Mouse (Mus musculus): ENCODE measurements around the gene Olfr103.

Olfr103 gene

DNA sequence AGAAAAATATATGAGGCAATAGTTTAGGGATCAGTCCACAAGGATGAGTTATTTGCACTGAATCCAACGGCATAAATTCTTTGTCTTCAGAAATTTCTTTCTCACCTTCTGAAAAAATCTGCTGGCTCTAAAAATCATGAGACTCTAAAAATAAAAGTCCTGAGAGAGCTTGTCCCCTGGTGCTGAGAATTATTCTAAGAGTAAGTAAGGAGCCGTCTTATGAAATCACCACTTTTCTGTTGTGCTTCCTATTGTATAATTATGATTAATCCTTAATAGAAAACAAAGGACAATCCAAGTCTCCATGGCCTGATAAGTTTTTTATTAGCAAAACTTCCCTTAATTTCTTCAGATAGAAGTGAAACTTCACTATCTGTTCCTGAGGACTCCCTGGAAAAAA is at the start of gene Olfr103:
Gene Olfr103 (minus strand): TSS at position 101 of the 400 bp plus-strand sequence.
- no peak for DNase-seq (ENCODE audit: low spot score in 2 of 2)

DNA sequence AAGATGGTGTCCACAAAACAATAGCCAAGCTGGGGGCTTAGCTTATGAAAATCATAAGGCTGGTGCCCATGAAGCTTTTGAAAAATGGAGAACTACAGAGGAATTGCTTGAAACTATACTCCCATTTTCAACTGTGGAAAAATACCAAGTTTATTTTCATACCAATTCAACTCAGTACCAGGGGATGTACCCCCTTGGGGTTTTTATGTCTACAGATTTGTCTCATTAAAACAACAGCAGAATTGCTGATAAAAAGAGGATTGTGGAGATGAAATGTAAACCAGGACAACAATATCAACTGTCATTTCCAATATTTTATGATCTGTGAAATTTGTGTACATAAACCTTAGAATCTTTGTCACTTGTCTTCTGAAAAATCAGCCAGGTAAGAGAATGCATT is 39.2 kb upstream of the Olfr103 start, which contains the start of gene Olfr105-ps:
Gene Olfr105-ps (plus strand): TSS at position 301 of the 400 bp plus-strand sequence.
- no peak for DNase-seq (ENCODE audit: low spot score in 2 of 2)

DNA sequence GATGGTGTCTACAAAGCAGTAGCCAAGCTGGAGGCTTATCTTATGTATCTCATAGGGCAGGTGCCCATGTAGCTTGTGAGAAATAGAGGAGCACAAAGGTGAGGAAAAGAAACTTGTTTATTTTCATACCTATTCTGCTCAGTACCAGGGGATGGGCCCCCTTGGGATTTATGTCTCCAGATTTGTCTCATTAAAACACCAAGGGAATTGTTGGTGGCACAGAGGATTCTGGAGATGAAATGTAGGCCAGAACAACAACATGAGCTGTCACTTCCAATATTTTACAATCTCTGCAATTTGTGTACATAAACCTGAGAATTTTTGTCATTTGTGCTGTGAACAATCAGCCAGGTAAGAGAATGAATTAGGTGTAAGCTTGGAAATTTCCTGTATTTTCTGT is 19.8 kb upstream of the Olfr103 start, which contains the start of gene Olfr104-ps:
Gene Olfr104-ps (plus strand): TSS at position 301 of the 400 bp plus-strand sequence.
- DNase-seq (ENCODE audit: low spot score in 2 of 2): no peak

DNA sequence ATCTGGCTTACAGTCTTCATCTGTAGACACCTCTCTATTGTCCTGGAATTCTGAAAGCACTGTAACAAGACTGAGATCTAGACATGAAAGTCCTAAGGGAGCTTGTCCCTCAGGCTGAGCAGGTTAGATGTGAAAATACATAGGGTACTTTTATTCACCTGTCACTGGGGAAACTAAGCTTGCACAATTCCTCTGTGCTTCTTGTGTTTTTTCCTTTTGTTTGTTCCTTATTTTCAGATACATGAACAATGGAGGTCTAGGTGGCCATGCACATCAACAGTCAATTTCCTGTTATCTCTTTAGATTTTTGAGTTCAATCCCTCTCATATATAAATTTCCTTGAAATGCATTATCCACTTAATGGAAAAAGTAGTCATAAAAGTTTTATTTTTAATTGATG is 22.5 kb downstream of the Olfr103 start, which contains the start of gene Olfr102:
Gene Olfr102 (minus strand): TSS at position 101 of the 400 bp plus-strand sequence.
- DNase-seq (ENCODE audit: low spot score in 2 of 2): no peak

DNA sequence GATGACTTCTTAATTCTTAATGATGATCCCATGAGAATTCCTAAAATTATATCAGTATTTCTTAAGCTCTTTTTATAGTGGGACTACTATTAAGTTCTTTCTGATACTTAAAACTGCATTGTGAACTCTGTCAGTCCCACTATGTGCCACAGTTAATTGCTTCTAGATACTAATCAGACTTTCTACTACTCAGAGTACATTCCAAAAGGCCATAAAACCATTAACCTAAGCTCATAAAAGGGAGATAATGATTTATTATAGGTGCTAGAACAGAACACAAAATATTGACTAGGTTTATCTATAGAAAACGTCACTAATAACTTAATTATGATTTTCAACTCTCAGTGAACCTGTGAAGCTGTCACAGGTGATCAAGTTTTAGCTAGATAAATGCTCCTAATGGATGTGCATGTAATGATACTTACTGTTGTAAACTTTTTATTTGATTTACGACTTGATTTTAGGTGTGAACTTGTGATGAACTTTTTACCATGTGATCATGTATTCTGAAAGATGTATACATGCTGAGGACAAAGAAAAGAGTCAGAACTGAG is 29.3 kb downstream of the Olfr103 start:
- no peak for DNase-seq (ENCODE audit: low spot score in 2 of 2)

DNA sequence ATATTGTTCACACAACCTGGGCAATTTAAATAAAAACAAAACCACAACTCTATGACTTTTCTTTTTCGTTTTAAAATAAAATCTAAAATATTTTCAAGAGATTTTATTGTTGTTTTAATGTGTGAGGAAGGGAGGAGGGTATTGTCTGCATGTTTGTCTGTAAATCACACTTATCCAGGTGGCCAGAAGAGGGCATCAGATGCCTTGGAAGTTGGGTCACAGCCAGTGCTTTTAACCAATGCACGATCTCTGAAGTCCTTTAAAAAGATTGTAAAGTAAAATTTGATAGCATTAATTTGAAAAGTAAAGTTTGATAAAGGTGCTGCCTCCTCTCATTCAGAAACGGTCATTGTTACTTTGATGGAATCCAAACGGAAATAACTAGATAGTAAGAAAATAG is 31.0 kb downstream of the Olfr103 start:
- no peak for DNase-seq (ENCODE audit: low spot score in 2 of 2)

DNA sequence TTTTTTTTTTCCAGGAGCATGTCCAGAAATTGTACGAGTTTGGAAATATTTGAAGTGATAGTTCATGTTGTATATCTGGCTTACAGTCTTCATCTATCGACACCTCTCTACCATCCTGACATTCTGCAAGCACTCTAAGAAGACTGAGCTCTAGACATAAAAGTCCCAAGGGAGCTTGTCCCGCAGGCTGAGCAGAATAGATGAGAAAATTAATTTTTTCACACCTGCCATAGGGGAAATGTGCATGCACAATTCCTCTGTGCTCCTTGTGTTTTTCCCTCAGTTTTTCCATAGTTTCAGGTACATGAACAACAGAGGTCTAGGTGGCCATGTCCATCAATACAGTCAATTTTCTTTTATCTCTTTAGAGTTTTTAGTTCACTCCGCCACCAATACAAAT is 35.3 kb downstream of the Olfr103 start, which contains the start of gene Olfr101:
Gene Olfr101 (minus strand): TSS at position 101 of the 400 bp plus-strand sequence.
- DNase-seq (ENCODE audit: low spot score in 2 of 2): no peak
